Comparison of ENCODE assay signal across 12 mouse cellular contexts in the genomic region with DNA sequence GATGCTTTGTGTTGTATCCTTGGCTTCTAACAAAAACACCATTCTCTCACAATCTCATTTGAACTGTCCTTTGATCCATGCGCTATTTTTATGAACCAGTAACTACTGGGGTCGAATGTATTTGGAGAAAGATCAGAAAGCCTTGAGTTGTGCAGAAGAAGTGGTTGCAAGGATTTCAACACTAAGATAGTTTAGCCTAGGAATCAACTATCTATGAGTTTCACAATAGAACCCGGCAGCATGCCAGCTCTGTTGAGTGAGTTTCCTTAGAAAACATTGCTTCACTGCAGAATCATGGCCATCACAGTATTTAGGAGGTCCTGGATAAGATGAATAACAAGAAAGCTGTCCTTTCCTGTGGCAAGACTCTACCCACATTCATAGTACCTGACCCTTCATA.
DNase-seq lines count a peak whose midpoint lies in the region; ATAC-seq and TF ChIP-seq lines count a peak whose summit lies in the region.
"Had no signal": no experiment of that assay in that cellular context is flagged by ENCODE, and none has a peak within 500 bp of the region (broad histone marks: within the 10 kb centered on the region; RNA-seq: fewer than 3 reads in every experiment).

No protein-coding gene starts in this region.

- no peak overlapping the region for H3K4me2 ChIP-seq in liver, postnatal 0 days (ENCODE audit: low read depth, low read length)
- H3K4me2 ChIP-seq in liver, embryonic 12.5 days, result no peak overlapping the region
- no peak overlapping the region for H3K4me2 ChIP-seq in lung, embryonic 15.5 days
- no peak overlapping the region for H3K4me2 ChIP-seq in forebrain, embryonic 15.5 days (replicated peaks)
- no peak overlapping the region for H3K4me2 ChIP-seq in midbrain, embryonic 16.5 days (ENCODE audit: low read length)
- H3K4me2 ChIP-seq: limb, embryonic 15.5 days; midbrain, embryonic 12.5 days had no signal

- H3K9ac ChIP-seq in liver, postnatal 0 days (replicated peaks), result no peak overlapping the region
- H3K9ac ChIP-seq in liver, embryonic 12.5 days, result no peak overlapping the region
- no peak overlapping the region for H3K9ac ChIP-seq in lung, embryonic 15.5 days
- no peak overlapping the region for H3K9ac ChIP-seq in forebrain, embryonic 15.5 days (replicated peaks)
- H3K9ac ChIP-seq in midbrain, embryonic 16.5 days (ENCODE audit: low read depth, low read length), result no peak overlapping the region
- H3K9ac ChIP-seq: limb, embryonic 15.5 days; midbrain, embryonic 12.5 days had no signal

- WGBS in liver, postnatal 0 days (ENCODE audit: insufficient replicate concordance), result 70% methylated on average over 3 of the region's 3 CpGs
- WGBS in liver, embryonic 12.5 days (ENCODE audit: insufficient replicate concordance), result 75% methylated on average over 3 of the region's 3 CpGs
- WGBS in lung, embryonic 15.5 days, result 70% methylated on average over 3 of the region's 3 CpGs
- WGBS in forebrain, embryonic 15.5 days, result 87% methylated on average over 3 of the region's 3 CpGs
- WGBS in midbrain, embryonic 16.5 days, result 84% methylated on average over 3 of the region's 3 CpGs

- no peak for TF ChIP-seq EP300 in liver, postnatal 0 days (IDR thresholded peaks at IDR 0.05; ENCODE audit: low read depth)

- H3K9me3 ChIP-seq in liver, postnatal 0 days (ENCODE audit: low read length), result no peaks in the 10 kb centered on the region
- no peaks in the 10 kb centered on the region for H3K9me3 ChIP-seq in liver, embryonic 12.5 days (replicated peaks)
- H3K9me3 ChIP-seq in lung, embryonic 15.5 days, result no peaks in the 10 kb centered on the region
- no peaks in the 10 kb centered on the region for H3K9me3 ChIP-seq in forebrain, embryonic 15.5 days
- no peaks in the 10 kb centered on the region for H3K9me3 ChIP-seq in midbrain, embryonic 16.5 days (replicated peaks; ENCODE audit: control insufficient read depth, low read length, poor library complexity, severe bottlenecking)
- H3K9me3 ChIP-seq: limb, embryonic 15.5 days; midbrain, embryonic 12.5 days had no signal

- no peak for TF ChIP-seq CTCF in liver, postnatal 0 days (IDR thresholded peaks at IDR 0.05; ENCODE audit: low read depth)

- H3K36me3 ChIP-seq in liver, postnatal 0 days (replicated peaks; ENCODE audit: insufficient read depth, low read length), result no peaks in the 10 kb centered on the region
- no peaks in the 10 kb centered on the region for H3K36me3 ChIP-seq in liver, embryonic 12.5 days
- H3K36me3 ChIP-seq in lung, embryonic 15.5 days, result no peaks in the 10 kb centered on the region
- H3K36me3 ChIP-seq in forebrain, embryonic 15.5 days, result no peaks in the 10 kb centered on the region
- H3K36me3 ChIP-seq in midbrain, embryonic 16.5 days (ENCODE audit: control insufficient read depth, insufficient read depth, low read length), result no peaks in the 10 kb centered on the region
- H3K36me3 ChIP-seq: limb, embryonic 15.5 days; midbrain, embryonic 12.5 days had no signal

- peak; percentile 17 for DNase-seq in liver, postnatal 0 days
- DNase-seq in adrenal gland, postnatal 25 days, result peak; percentile 77
- peak; percentile 4 for DNase-seq in skeletal muscle tissue, adult 2 months (ENCODE audit: low read depth, low spot score)
- DNase-seq: thymus, adult 18-20 months had no signal

- no peak overlapping the region for H3K4me3 ChIP-seq in liver, postnatal 0 days (ENCODE audit: low read depth, low read length)
- H3K4me3 ChIP-seq in liver, embryonic 12.5 days, result no peak overlapping the region
- H3K4me3 ChIP-seq in lung, embryonic 15.5 days, result no peak overlapping the region
- H3K4me3 ChIP-seq in forebrain, embryonic 15.5 days, result no peak overlapping the region
- H3K4me3 ChIP-seq in midbrain, embryonic 16.5 days (ENCODE audit: low read depth, low read length), result no peak overlapping the region
- H3K4me3 ChIP-seq: limb, embryonic 15.5 days; midbrain, embryonic 12.5 days had no signal

- H3K27ac ChIP-seq in liver, postnatal 0 days (ENCODE audit: low read depth), result no peak overlapping the region
- no peak overlapping the region for H3K27ac ChIP-seq in liver, embryonic 12.5 days
- H3K27ac ChIP-seq in lung, embryonic 15.5 days, result no peak overlapping the region
- no peak overlapping the region for H3K27ac ChIP-seq in forebrain, embryonic 15.5 days (replicated peaks)
- H3K27ac ChIP-seq in midbrain, embryonic 16.5 days (ENCODE audit: low read length), result no peak overlapping the region
- H3K27ac ChIP-seq: limb, embryonic 15.5 days; midbrain, embryonic 12.5 days had no signal

- no peaks in the 10 kb centered on the region for H3K4me1 ChIP-seq in liver, postnatal 0 days (ENCODE audit: insufficient read depth)
- H3K4me1 ChIP-seq in liver, embryonic 12.5 days, result no peaks in the 10 kb centered on the region
- no peaks in the 10 kb centered on the region for H3K4me1 ChIP-seq in lung, embryonic 15.5 days
- H3K4me1 ChIP-seq in forebrain, embryonic 15.5 days, result peaks cover 15% of the 10 kb centered on the region
- H3K4me1 ChIP-seq in midbrain, embryonic 16.5 days (ENCODE audit: control insufficient read depth, insufficient read depth, low read length), result no peaks in the 10 kb centered on the region
- H3K4me1 ChIP-seq: limb, embryonic 15.5 days; midbrain, embryonic 12.5 days had no signal

- H3K27me3 ChIP-seq in liver, postnatal 0 days (ENCODE audit: insufficient read depth, low read length), result no peaks in the 10 kb centered on the region
- H3K27me3 ChIP-seq in liver, embryonic 12.5 days (replicated peaks), result no peaks in the 10 kb centered on the region
- no peaks in the 10 kb centered on the region for H3K27me3 ChIP-seq in lung, embryonic 15.5 days
- no peaks in the 10 kb centered on the region for H3K27me3 ChIP-seq in forebrain, embryonic 15.5 days
- no peaks in the 10 kb centered on the region for H3K27me3 ChIP-seq in midbrain, embryonic 16.5 days (ENCODE audit: control insufficient read depth, insufficient read depth, low read depth, low read length)
- H3K27me3 ChIP-seq: CH12.LX; limb, embryonic 15.5 days; midbrain, embryonic 12.5 days had no signal

- ATAC-seq in liver, postnatal 0 days, result no peak
- no peak for ATAC-seq in liver, embryonic 12.5 days
- peak; percentile 65 for ATAC-seq in lung, embryonic 15.5 days (ENCODE audit: borderline replicate concordance, extremely low read depth, low FRiP score, low TSS enrichment)
- no peak for ATAC-seq in forebrain, embryonic 15.5 days (replicated peaks)
- no peak for ATAC-seq in midbrain, embryonic 16.5 days
- ATAC-seq: hindbrain, embryonic 16.5 days had no signal

Comparison
In these comparisons a context has a peak if more than half of its experiments do, and no peak if none do; other contexts are left out.
1. DNase-seq: peak in every context shown above with its lines; median percentile 77 in adrenal gland, postnatal 25 days; 17 in liver, postnatal 0 days; 4 in skeletal muscle tissue, adult 2 months.